Mouse (Mus musculus): Measurements from ENCODE around the gene Gm21764.
"Not testable (repeated sequence)": the region's sequence is repeated elsewhere in the genome, so short reads cannot be mapped to it uniquely, and the experiment has no call there.

Gm21764 gene

GRCm38 (mm10) chrY:18061712-18062111 is at the start of gene Gm21764:
Gm21764 (minus strand) TSS chrY:18061812.
- DNase-seq (ENCODE audit: low read depth, low spot score): not testable (repeated sequence)

GRCm38 (mm10) chrY:18088816-18089215 is 27.2 kb upstream of the Gm21764 start, which contains the start of gene Ssty1:
Ssty1 (plus strand) TSS chrY:18089116.
- not testable (repeated sequence) for DNase-seq (ENCODE audit: low read depth, low spot score)
